Mouse (Mus musculus) midbrain, embryonic 12.5 days (tissue): Measurements from ENCODE around the gene Ldha. TPM values are rescaled to one million over a fixed set of nuclear protein-coding genes. Genes with fewer than 3 reads are reported as not detected.

Experiments used
- polyA plus RNA-seq: library from polyadenylated mRNA; unstranded; fragments of >200 nt; fragmentation: Nextera tagmentation; extraction: Ambion mirVana; gene quantifications from 2 replicates; pipeline ENCODE4 v1.2.1, GENCODE M21; 2016

Gene Ldha
- polyA plus RNA-seq, 1 experiment from 2014 or later, result 809 TPM

Other genes with a start within 250 kb of the Ldha start
- 17.3 and 18.5 TPM in 2 replicates for gene Sergef, start 201.7 kb upstream of the Ldha start, polyA plus RNA-seq
- 0.29 and 0.41 TPM in 2 replicates for gene Tph1, start 168.9 kb upstream of the Ldha start, polyA plus RNA-seq
- 30.7 and 32.0 TPM in 2 replicates for gene Saal1, start 130.8 kb upstream of the Ldha start, polyA plus RNA-seq
- gene Saa3, start 125.8 kb upstream of the Ldha start, polyA plus RNA-seq, result 0.10 TPM in 1 of 2 replicates, not detected in the other
- not detected in 2 replicates for gene Saa4, start 108.9 kb upstream of the Ldha start, polyA plus RNA-seq
- gene Saa1, start 98.5 kb upstream of the Ldha start, polyA plus RNA-seq, result not detected in 2 replicates
- not detected in 2 replicates for gene Saa2, start 89.7 kb upstream of the Ldha start, polyA plus RNA-seq
- gene Hps5, start 45.4 kb upstream of the Ldha start, polyA plus RNA-seq, result 23.8 and 24.9 TPM in 2 replicates
- 51.5 and 52.1 TPM in 2 replicates for gene Gtf2h1, start 45.4 kb upstream of the Ldha start, polyA plus RNA-seq
- gene Ldhc, start 19.7 kb downstream of the Ldha start, polyA plus RNA-seq, result 0.22 TPM in 1 of 2 replicates, not detected in the other
- gene Tsg101, start 78.5 kb downstream of the Ldha start, polyA plus RNA-seq, result 318 and 322 TPM in 2 replicates
- 11.8 and 12.1 TPM in 2 replicates for gene Uevld, start 117.1 kb downstream of the Ldha start, polyA plus RNA-seq
- gene Gm9999, start 142.1 kb downstream of the Ldha start, polyA plus RNA-seq, result not detected in 2 replicates
- gene Spty2d1, start 166.9 kb downstream of the Ldha start, polyA plus RNA-seq, result 13.1 and 14.0 TPM in 2 replicates
- gene Tmem86a, start 209.1 kb downstream of the Ldha start, polyA plus RNA-seq, result 16.6 and 17.4 TPM in 2 replicates